Mouse (Mus musculus) right cerebral cortex, postnatal 10 days (tissue): Measurements from ENCODE around the gene Ifit3b.
"Not testable (repeated sequence)": the region's sequence is repeated elsewhere in the genome, so short reads cannot be mapped to it uniquely, and the experiment has no call there.

Experiments
- DNase-seq, 2 experiments: peaks; one replicate each; pipeline ENCODE4 v3.0.0; 2021; ENCODE audit warnings: low spot score in 2 of 2

Ifit3b gene

DNA sequence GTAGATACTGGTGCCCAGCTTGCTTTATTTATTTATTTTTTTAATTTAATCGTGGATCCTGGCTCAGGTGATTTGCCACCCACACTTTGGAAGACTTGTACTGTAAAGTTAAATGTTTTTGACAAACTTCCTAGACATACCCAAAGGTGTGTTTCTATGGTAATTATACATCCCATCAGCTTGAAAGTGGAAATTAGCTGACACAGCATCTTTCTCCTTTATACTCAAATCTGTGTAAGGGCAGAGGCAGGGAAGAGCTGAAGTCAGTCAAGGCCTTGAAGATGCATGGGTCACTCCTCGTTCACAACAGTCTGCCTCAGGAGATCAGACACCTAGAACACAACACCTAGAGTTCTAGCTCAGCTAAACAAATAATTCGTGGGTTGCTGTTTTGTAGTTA is 2.3 kb downstream of the Ifit3b start:
- not testable (repeated sequence) for DNase-seq

DNA sequence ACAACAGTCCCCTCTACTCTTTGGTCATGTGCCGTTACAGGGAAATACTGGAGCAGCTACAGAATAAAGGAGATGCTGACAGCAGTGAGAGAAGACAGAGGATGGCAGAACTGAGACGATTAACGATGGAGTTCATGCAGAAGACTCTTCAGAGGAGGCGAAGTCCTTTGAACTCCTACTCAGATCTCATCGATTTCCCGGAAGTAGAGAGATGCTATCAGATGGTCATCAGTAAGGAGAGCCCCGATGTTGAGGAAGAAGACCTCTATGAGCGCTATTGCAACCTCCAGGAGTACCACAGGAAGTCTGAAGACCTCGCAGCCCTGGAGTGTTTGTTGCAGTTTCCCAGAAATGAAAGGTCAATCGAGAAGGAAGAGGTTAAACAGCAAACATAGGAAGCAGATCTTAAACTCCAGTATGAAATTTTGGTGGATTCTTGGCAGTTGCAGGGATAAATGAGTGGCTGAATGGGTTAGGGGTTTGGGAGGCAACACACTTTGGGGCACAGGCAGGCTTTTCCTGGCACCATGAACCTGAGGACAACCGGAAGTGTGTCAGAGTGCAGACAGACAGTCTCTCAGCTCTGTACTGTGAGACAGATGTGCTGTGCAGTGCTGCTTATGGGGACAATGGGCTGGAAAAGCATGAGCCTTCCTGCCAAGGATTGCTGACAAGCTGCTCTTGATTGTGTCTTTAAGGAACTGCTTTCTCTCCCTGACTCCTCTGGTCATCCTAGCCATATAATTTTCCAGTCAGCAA is 4.7 kb downstream of the Ifit3b start:
- not testable (repeated sequence) for DNase-seq

DNA sequence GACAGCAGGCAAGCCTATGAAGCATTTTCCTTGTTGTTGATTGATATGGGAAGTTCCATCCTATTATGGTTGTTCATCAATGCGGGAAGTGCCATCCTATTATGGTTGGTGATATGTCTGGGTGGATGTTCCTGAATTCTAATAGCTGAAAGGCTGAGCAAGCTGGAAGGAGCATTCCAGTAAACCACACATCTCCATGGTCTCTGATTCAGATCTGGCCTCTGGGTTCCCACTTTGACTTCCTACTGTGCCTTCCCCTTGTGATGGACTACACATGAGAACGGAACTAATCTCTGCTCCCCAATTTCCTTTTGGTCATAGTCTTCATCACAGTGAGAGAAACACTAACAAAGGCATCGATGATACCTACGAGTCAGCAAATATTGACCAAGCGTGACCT is 13.1 kb downstream of the Ifit3b start:
- DNase-seq, result no peak

DNA sequence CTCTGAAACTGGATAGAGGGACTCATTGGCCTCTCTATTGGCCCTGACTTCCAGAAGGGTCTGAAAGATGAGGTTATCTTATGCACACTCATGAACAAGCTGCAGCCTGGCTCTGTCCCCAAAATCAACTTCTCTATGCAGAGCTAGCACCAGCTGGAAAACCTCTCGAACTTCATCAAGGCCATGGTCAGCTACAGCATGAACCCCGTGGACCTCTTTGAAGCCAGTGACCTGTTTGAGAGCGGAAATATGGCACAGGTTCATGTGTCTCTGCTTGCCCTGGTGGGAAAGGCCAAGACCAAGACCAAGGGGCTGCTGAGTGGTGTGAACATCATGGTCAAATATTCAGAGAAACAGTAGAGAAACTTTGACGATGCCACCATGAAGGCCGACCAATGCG is 16.0 kb downstream of the Ifit3b start:
- DNase-seq, result no peak

DNA sequence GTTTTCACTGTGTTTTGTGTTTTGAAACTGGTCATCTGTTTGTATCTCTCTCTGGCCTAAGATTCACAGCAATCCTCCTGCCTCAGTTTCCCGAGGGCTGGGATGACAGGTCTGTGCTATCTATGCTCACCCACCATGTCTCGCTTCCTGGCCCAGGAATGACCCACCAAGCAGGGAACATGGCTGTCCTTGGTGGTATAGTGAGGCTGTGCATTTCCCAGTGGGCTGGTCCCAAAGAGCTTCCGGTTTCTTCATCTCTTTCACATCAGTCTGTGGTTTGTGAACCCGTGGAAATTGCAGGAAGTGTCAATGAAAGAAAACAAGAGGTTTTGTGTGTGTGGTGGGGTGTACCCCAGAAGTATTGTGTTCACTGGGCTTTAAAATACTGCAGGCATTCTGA is 16.9 kb downstream of the Ifit3b start:
- DNase-seq, result no peak

DNA sequence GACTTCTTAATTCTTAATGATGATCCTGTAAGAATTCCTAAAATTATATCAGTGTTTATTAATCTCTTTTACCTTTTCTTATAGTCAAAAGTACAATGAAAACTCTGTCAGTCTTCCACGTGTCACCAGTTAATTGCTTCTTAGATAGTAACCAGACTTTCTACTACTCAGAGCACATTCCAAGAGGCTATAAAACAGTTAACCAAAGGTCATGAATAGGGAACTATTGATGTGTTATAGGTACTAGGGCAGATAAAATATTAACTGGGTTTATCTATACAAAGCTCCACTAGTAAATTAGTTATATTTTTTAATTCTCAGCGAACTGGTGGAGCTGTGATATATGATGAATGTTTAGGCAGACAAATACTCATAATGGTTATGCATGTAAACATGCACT is 19.7 kb downstream of the Ifit3b start:
- DNase-seq, result no peak

DNA sequence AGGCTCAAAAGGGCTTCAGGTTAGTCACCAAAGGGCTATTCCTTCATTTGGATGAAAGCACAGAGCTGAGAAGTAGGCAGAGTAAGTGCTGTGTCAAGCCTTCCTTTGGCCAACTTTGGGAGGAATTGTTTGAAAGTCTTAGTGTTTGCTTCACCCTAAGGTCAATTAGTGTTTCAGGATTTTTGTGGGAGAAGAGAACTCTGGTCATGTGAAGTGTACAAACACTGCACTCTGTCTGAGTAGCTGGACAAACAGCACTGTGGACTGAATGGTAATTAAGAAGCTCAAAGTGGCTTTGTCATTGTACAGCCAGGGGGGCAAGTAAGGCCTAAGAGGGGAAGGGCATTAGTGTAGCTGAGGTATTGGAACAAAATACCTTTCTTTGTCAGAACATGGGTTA is 23.7 kb downstream of the Ifit3b start:
- no peak for DNase-seq

DNA sequence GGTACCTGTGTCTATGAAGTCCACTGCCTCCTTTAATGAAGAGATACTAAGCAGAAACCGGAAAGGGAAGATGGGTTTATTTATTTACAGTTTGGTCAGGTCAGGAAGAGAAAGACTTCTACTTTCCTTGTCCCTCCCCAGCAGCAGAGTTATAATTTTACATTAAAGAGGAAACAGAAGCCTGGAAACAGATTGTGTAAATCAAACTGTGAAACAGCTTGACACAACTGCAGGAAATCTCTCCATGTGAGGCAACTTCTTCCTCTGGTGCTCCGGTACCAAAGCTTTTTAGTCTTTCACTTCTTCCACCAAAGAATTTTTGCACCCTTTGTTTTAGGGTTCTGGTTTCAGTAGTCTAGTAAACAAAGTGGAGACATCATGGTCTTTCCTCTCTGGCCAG is 25.7 kb downstream of the Ifit3b start:
- DNase-seq, result no peak

DNA sequence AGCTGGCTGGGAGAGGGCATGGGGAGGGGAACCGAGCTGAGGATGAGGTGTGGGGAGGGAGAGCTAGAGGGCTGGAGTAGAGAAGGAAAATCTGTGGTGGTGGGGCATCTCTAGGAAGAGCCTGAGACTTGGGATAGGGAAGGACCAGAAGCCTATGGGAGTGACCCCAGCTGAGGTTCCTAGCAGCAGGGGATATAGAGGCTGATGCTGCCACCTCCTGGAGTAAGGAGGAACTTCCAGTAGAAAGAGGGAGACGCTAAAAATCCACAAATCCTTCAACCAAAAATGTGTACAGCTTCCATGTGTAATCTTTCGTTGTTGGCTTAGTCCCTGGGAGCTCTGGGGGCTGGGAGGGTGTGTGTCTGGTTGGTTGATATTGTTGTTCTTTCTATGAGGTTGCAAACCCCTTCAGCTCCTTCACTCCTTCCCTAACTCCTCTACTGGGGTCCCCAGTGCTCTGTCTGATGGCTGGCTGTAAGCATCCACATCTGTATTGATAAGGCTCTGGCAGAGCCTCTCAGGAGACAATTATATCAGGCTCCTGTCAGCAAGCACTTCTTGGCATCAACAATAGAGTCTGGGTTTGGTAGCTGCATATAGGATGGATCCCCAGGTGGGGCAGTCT is 29.3 kb downstream of the Ifit3b start:
- DNase-seq, result peak; percentile 40 to 47

DNA sequence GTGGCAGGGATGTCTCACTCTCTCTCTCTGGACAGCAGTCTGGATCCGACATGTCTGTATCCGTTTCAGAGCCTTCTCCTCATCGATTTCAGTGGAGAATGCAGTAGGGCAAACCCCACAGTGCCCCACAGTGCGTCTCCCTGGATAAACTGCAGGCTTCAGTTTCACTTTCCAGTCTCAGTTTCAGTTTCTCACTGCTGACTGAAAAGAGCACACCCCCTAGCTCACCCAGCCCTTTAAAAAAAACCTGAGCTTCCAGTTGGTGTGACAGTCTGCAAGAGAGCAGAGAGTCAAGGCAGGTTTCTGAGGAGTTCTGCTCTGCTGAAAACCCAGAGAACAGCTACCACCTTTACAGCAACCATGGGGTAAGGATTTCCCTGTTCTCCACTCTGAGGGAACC is 32.9 kb downstream of the Ifit3b start, which contains the start of the genes Ifit1bl2 and Ifit1:
TSS of gene Ifit1bl2 (minus strand) at position 121 of the 400 bp plus-strand sequence.
TSS of gene Ifit1 (plus strand) at position 249 of the 400 bp plus-strand sequence.
- DNase-seq, result no peak

DNA sequence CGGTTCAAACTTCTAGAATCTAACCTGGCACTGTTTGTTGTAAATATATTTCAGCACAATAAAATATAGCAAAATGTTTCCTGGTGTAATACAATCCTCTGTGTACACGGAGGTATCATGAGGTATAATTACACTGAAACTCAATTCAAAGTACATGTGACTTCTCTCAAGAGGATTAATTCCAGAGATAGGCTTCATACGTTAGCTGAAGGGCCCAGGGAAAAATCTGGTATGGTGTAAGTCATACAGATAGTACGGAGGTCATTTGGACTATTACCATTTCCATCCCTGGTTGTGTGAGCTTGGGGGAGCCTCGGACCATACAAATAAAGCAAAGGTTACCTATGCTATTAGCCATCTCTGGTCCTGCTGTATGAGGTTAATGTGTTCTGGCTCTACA is 34.8 kb downstream of the Ifit3b start:
- no peak for DNase-seq

DNA sequence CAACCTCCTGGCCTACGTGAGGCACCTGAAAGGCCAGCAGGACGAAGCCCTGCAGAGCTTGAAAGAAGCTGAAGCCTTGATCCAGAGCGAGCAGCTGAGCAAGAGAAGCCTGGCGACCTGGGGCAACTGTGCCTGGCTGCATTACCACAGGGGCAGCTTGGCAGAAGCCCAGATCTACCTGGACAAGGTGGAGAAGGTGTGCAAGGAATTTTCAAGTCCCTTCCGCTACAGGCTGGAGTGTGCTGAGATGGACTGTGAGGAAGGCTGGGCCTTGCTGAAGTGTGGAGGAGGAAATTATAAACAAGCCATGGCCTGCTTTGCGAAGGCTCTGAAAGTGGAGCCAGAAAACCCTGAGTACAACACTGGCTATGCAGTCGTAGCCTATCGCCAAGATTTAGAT is 39.9 kb downstream of the Ifit3b start:
- not testable (repeated sequence) for DNase-seq

DNA sequence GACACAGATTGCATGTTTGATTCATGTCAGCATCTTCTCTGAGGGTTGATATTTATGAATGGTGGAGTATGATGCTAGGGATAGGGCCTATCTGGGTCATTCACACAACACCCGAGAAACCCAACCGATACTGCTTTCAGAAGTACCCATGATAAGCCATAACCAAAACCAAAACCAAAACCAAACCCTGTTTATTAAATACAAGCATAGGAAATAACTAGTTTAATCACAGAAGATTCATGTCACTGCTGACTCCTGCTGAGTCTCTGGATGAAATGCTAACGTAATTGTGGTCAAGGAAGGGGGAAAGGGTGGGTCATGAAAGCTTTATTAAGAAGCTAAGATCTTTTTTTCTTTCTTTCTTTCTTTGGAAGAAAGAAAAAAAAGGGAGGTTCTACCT is 42.5 kb downstream of the Ifit3b start:
- no peak for DNase-seq

DNA sequence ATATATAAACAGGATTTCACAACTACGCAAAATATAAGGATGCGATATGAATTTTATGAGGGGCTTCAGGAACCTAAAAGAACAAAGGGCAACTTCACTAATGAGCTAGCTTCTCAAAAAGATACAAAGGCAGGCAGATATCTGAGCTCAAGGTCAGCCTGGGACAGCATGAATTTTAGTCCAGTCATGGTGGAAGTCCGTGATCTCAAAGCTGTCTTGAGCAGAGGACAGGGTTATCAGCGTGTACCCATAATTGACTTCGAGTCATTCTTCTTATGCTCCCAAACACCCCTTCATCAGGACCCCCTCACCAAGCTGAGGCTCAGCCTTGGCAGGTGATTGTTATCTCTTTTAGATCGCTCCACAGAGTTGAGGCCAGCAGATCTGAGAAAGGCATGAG is 43.2 kb downstream of the Ifit3b start:
- no peak for DNase-seq

DNA sequence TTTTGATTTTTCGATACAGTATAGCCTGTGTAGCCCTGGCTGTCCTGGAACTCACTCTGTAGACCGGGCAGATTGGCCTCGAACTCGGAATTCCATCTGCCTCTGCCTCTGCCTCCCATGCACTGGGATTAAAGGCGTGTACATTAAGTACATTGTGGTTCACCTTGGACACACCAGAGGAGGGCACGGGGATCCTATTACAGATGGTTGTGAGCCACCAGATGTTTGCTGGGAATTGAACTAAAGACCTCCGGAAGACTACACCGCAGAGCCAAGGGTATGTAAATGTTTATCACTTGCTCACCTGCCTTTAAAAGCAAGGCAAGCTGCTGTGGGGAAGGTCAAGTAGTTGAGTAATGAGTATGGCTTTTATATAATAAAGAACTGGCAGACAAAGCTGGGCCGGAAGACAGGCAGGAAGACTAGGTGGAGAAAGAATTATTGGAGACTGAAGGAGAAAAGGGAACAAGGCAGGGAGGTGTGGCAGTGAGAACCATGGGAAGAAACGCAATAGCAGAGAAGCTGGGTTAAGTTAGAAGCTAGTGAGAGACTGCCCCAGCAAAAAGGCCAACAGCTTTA is 47.5 kb downstream of the Ifit3b start:
- no peak for DNase-seq

DNA sequence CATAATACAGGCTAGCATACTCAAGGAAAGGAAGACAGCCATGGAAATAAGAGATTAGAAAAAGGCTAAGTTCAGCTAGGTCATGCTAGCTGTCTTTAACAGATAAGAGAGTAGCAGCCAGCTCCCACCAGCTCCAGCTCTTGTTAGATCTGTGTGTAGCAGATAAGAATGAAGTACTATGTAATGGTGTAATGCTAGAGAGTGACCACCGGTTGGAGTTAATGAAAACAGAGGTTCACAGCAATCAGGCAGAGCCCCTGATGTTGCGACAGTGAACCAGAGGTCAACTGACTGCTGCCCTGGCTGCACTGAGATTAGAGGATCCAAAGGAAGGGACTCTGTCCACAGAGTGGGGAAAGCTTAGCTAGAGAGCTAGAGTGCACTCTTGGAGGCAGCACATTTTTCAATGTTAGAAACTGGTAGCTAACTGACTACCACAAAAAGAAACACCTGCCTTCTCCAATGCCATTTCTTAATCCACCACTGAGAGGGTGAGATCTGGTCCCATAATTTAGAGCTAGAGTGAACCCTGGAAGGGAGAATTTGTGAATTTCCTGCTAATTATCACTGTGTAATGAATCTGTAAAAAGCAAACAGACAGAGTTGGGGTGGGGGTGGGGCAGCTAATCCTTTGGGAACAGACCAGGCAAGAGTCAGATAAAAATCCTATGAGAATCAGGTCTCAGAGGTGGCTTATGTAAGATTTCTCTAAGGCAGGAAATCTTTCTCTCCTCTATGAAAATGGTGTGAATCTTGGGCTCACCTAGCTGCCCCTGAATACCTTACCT is 48.9 kb downstream of the Ifit3b start:
- DNase-seq, result no peak

DNA sequence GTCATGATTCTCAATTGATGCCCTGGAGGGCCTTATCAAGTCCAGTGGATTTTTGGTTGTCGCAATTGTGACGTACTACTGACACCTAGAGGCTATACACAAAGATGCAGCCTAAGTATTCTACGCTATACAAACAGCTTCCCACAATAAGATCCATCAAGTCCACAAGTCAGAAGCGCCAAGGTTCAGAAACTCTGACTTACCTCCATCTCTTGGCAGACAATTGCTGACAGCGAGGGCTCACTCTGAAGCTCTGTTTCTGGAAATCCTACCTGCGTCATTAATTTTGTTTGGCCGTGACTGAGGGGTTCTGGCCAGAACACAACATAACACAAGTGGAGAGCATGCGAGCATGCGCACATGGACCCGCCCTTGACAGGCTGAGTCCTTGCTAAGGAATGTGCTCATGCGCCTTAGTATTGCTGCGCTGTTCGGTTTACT is 54.3 kb downstream of the Ifit3b start:
- DNase-seq, result peak; percentile 59 to 68

DNA sequence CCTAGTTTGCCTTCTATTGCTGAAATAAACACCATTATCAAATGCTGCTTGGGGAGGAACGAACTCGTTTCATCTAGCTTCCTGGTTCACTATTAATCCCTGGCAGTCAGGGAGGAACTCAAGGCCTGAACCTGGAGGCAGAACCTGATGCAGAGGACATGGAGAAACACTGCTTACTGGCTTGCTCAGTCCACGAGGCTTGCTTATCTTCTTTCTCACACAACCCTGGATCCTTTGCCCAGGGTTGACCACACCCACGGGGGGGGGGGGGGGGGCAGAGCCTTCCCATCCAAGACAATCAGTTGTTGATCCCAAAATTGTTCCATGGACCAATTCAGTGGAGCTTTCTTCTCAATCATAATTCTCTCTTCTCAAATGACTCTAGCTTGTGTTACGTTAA is 55.0 kb downstream of the Ifit3b start:
- DNase-seq, result no peak
